16 mouse cellular contexts compared by ENCODE assay signal in the genomic region with DNA sequence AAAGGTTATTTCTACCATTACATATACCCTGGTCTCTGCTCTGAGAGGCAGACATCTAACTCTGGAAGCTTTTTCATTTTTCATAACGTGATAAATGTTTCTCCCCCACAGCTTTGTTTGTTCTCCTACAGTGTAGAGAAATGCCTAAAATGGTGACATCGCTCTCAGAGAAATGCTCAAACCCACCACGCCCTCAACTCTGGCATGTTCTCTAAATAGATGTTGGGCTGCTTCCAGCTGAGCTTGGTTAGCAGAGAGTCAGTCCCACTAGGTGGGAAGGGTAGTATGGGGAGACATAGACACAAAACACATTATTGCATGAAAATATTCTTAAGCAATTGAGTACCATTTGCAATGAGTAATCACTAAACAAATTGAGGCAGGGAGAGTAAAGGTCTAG.
"Had no signal": no experiment of that assay in that cellular context is flagged by ENCODE, and none has a peak within 500 bp of the region (broad histone marks: within the 10 kb centered on the region; RNA-seq: fewer than 3 reads in every experiment).

No protein-coding gene starts in this region.

- H3K36me3 ChIP-seq: lung, embryonic 15.5 days; midbrain, embryonic 13.5 days; midbrain, embryonic 15.5 days; neural tube, embryonic 12.5 days; stomach, embryonic 15.5 days had no signal

- H3K9me3 ChIP-seq: lung, embryonic 15.5 days; megakaryocyte, embryonic 14.5 days; midbrain, embryonic 13.5 days; midbrain, embryonic 15.5 days; neural tube, embryonic 12.5 days; stomach, embryonic 15.5 days had no signal

- H3K4me2 ChIP-seq: lung, embryonic 15.5 days; midbrain, embryonic 11.5 days; midbrain, embryonic 13.5 days; midbrain, embryonic 15.5 days; neural tube, embryonic 12.5 days; stomach, embryonic 15.5 days had no signal

- H3K27ac ChIP-seq: lung, embryonic 15.5 days; macrophage; midbrain, embryonic 13.5 days; midbrain, embryonic 15.5 days; neural tube, embryonic 12.5 days; stomach, embryonic 15.5 days; stomach, postnatal 0 days had no signal

- ATAC-seq: lung, postnatal 0 days; midbrain, embryonic 13.5 days; midbrain, embryonic 15.5 days had no signal

- H3K27me3 ChIP-seq: lung, embryonic 15.5 days; megakaryocyte, embryonic 14.5 days; midbrain, embryonic 13.5 days; midbrain, embryonic 15.5 days; neural tube, embryonic 12.5 days; stomach, embryonic 15.5 days had no signal

- H3K4me3 ChIP-seq: lung, embryonic 15.5 days; megakaryocyte, embryonic 14.5 days; midbrain, embryonic 13.5 days; midbrain, embryonic 15.5 days; neural tube, embryonic 12.5 days; stomach, embryonic 15.5 days had no signal

- H3K9ac ChIP-seq: lung, embryonic 15.5 days; midbrain, embryonic 13.5 days; midbrain, embryonic 15.5 days; neural tube, embryonic 12.5 days; stomach, embryonic 15.5 days had no signal

- H3K4me1 ChIP-seq: lung, embryonic 15.5 days; megakaryocyte, embryonic 14.5 days; midbrain, embryonic 13.5 days; midbrain, embryonic 15.5 days; neural tube, embryonic 12.5 days; stomach, embryonic 15.5 days had no signal

- DNase-seq: lung, postnatal 14 days; lung, postnatal 36 days; right cerebral cortex, postnatal 14 days; thymus, adult 2 months; thymus, postnatal 25 days; thymus, postnatal 4 days had no signal
